Mouse (Mus musculus): ENCODE data around the gene Fads3. TPM values are rescaled to one million over a fixed set of nuclear protein-coding genes. Genes with fewer than 3 reads are reported as not detected.

Fads3 gene
- total RNA-seq, 1 experiment from 2014 or later = not detected

DNA sequence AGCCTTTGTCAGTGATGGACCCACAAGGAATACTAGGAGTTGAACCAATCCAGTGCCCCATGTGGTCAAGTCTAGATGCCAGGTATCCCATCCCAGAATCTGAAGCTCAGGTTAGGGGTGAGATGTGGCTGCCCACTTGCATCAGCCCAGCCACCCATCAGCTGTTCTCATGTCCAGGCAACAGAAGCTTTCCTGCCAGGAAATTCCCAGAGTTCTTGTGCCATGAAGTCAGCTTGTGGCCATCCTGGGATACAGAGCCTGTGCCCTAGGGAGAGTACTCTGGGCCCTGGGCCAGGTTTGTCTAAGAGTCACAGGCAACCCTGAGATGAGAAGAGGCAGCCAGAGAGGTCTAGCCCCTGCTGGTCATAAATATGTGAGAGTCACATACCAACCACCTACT is 2.3 kb downstream of the Fads3 start:
- ATAC-seq (ENCODE audit: extremely low read depth, insufficient number of reproducible peaks, low FRiP score, poor library complexity, severe bottlenecking) = no peak

DNA sequence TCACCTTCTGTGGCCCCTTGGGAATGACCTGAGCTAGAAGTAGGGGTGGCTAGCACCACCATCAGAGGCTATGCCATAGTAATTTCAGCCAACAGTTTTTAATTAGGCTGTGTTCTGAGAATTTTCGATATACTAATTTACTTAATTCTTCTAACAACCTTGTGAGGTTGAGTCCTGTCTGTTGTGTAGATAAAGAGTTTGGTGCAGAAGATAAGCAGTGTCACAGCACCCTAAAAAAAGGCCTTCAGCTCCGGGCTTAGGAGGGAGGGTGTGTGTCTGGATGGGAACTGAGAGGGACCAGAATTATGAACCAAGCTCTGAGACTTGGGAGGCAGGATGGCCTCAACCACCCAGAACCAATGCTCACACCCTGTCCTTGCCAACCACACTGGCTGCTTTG is 4.3 kb downstream of the Fads3 start:
- ATAC-seq (ENCODE audit: extremely low read depth, insufficient number of reproducible peaks, low FRiP score, poor library complexity, severe bottlenecking) = no peak

DNA sequence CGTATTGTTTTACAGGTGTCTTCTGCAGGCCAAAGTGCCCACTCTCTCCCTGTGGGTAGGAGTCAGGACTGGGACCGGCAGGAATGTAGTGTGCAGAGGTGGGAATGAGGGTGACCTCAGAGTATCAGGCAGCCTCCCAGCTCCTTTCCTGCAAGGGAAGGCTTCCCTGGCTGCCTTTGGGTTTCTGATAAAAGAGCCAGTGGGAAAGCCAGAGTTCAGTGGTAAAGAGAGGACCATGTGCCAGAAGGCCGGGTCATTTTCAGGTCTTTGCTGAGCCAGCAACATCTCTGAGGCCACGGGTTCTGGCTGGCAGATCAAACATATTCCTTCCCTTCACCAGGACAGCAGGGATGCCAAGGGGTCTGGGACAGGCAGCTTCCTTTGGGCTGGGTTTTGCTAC is 5.0 kb downstream of the Fads3 start:
- ATAC-seq (ENCODE audit: extremely low read depth, insufficient number of reproducible peaks, low FRiP score, poor library complexity, severe bottlenecking) = no peak

DNA sequence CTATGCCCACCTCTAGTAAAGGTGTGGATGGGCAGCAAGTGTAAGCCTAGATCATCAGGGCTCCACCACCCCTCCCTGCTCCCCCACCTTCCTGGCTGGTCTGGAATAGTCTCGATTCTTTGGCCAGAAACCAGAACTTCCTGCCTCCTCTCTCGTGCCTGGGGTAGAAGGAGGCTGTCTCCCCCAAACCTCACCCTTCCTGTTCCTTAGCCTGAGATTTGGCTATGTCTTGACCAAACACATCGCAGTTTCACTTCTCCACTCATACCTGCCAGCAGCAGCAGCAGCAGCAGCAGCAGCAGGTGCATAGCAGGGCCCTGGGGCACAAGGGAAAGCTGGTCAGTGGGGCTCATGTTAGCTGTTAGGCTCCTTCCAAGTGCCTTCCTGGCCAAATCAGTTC is 5.6 kb downstream of the Fads3 start:
- peak; percentile 75 for ATAC-seq (ENCODE audit: extremely low read depth, insufficient number of reproducible peaks, low FRiP score, poor library complexity, severe bottlenecking)

DNA sequence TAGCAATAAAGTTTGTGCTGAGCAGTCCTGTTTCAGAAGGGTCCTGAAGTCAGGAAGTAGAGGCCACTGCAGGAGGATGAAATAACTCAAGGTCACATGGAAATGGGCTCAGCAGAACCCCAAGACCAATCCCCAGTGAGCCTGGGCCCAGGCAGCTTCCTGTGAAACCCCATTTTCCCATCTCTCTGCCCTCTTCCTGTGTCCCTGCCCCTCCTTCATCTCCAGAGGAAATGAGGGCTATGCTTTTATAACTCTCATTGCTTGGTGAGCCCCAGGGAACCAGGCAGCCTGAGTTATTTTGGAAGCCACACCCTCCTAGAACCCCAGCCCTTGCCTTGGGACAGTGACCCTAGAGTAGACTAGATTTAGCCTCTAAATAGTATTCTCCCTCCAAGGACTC is 8.2 kb downstream of the Fads3 start:
- ATAC-seq (ENCODE audit: extremely low read depth, insufficient number of reproducible peaks, low FRiP score, poor library complexity, severe bottlenecking) = no peak

DNA sequence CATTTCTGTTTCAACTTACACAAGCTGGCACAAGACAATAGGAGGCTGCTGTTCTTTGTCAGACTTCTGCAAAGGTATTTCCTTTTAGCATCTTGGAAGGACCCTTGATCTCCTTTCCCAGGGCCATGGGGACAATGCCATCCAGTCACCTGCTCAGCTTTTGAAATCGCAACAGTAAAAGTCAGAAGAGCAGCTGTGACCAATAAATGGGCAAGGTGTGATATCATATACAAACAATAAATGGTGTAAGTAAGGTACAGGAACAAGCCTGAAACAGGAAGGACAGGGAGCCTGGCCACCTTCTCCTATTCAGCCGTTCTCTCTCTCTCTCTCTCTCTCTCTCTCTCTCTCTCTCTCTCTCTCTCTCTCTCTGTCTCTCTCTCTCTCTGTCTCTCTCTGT is 9.1 kb downstream of the Fads3 start:
- no peak for ATAC-seq (ENCODE audit: extremely low read depth, insufficient number of reproducible peaks, low FRiP score, poor library complexity, severe bottlenecking)

DNA sequence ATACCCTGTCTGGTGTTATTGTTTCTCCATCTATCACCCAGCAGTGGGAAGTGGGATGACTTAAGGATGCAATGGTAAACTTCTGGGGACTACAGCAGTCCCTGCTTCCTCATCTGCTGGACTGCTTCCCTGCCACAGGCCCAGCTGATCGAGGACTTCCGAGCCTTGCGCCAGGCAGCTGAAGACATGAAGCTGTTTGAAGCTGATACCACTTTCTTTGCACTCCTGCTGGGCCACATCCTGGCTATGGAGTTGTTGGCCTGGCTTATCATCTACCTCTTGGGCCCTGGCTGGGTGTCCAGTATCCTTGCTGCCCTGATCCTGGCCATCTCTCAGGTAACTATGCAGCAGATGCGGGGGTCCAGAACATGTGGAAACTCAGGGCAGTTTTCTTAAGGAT is 11.3 kb downstream of the Fads3 start:
- ATAC-seq (ENCODE audit: extremely low read depth, insufficient number of reproducible peaks, low FRiP score, poor library complexity, severe bottlenecking) = no peak

DNA sequence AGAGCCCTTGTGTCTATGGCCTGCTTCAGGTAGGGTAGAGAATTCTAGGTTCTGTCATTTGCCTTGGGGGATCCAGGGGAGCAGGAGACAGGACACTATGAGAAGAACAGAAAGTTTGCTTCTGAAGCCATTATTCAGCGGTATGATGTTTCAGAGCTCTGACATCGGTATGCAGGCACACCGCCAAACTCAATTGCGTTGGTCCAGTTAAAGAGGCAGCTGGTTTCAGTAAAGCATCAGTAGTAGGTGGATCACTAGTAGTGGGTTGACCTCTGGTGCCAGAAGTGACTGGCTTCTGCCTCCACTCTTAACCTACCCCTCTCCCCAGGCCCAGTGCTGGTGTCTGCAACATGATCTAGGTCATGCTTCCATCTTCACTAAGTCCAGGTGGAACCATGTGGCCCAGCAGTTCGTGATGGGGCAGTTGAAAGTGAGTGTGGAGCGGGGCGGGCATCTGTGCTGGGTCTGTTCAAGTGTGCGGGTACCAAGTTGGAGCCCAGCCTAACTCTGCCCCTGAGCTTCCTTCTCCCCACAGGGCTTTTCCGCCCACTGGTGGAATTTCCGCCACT is 12.4 kb downstream of the Fads3 start:
- ATAC-seq (ENCODE audit: extremely low read depth, insufficient number of reproducible peaks, low FRiP score, poor library complexity, severe bottlenecking) = no peak

DNA sequence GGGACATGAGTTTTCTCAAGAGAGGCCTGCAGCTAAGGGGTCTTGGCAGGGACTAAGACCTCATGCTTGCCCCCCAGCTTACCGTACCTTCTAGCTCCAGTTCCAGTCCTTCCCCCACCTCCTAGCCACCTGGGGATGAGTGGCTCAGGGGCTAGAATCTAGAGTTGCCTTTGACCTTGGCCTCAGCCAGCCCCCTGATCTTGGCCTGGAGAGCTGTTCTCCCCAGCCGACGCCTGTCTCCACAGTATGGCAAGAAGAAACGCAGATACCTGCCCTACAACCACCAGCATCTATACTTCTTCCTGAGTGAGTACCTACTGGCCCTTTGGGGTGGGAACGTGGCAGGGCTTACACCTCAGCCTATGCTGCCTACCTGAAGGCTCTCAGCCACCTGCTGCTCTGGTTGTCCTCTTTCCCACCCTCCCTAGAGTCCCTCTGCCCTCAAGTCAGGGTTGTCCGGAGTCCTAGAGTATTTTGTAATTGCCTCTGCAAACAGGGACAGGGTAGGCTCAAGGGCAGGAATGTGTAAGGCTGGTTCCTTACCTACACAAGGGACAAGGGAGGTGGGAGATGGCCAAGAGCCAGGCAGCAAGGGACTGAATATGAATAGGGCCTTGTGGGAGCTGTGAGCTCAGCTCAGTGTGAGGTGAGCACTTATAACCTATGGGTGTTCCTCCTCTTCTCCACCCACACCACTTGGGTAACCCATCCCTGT is 13.1 kb downstream of the Fads3 start:
- no peak for ATAC-seq (ENCODE audit: extremely low read depth, insufficient number of reproducible peaks, low FRiP score, poor library complexity, severe bottlenecking)

DNA sequence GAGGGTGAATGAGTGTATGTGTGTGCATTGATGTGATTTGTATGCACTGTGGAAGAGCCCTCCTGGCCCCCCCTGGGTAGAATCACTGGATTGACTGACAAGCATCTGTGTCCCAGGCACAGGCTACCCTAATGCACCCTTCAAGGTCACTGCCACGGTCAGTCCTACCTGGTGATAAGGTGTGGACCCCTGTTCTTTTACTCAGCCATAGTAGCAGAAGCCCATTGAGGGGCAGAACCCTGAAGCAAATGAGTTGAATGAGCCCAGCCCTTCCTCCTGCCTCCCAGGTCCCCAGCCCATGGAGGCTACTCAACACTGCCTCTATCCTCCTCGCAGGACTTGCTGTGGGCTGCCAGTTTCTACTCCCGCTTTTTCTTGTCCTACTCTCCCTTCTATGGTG is 13.9 kb downstream of the Fads3 start:
- no peak for ATAC-seq (ENCODE audit: extremely low read depth, insufficient number of reproducible peaks, low FRiP score, poor library complexity, severe bottlenecking)

DNA sequence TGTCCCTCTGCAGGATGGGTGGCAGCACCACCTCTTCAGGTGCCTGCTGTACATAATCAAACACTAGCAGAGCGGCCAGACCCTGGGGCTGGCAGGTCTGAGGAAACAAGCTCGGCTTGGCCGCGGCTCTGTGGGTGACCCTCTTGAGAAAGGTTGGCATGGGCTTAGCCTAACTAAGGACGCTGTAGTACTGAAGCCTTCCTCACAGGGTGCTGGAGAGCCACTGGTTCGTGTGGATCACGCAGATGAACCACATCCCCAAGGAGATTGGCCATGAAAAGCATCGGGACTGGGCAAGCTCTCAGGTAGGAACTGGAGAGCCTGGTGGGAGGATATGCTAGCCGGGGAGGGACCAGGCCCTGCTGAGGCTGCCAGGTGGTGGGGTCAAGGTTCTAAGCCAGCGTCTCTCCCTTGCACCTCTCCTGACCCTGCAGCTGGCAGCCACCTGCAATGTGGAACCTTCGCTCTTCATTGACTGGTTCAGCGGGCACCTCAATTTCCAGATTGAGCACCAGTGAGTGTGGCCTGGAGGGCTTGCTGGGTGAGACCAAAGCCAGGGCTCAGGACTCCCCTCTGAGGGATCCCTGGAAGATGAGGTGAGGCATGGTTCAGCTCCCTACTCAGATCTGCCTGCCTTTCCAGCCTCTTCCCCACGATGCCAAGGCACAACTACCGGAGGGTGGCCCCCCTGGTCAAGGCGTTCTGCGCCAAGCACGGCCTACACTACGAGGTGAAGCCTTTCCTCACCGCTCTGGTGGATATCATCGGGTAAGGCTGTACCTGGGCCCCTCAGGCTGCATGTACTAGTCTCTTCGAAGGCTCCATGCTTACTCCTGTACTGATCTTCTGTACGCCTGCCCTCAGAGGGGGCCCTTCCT is 14.7 kb downstream of the Fads3 start:
- ATAC-seq (ENCODE audit: extremely low read depth, insufficient number of reproducible peaks, low FRiP score, poor library complexity, severe bottlenecking) = no peak

DNA sequence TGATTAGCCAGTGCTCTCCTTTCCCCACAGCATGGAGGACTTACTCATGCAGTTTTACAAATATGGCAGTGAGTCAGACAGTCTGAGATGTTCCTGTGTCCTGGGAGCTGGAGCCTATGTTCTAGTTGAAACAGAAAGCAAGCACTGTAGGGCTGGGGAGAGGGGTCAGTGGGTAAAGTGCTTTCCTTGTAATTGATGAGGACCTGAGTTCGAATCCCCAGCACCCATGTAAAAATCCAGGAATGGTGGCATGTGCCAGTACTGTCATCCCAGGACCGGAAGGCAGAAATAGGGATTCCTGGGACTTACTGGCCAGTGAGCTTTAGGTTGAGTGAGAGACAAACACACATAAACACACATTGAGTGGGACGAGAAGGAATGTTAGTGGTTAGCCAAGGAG is 15.3 kb downstream of the Fads3 start:
- no peak for ATAC-seq (ENCODE audit: extremely low read depth, insufficient number of reproducible peaks, low FRiP score, poor library complexity, severe bottlenecking)

DNA sequence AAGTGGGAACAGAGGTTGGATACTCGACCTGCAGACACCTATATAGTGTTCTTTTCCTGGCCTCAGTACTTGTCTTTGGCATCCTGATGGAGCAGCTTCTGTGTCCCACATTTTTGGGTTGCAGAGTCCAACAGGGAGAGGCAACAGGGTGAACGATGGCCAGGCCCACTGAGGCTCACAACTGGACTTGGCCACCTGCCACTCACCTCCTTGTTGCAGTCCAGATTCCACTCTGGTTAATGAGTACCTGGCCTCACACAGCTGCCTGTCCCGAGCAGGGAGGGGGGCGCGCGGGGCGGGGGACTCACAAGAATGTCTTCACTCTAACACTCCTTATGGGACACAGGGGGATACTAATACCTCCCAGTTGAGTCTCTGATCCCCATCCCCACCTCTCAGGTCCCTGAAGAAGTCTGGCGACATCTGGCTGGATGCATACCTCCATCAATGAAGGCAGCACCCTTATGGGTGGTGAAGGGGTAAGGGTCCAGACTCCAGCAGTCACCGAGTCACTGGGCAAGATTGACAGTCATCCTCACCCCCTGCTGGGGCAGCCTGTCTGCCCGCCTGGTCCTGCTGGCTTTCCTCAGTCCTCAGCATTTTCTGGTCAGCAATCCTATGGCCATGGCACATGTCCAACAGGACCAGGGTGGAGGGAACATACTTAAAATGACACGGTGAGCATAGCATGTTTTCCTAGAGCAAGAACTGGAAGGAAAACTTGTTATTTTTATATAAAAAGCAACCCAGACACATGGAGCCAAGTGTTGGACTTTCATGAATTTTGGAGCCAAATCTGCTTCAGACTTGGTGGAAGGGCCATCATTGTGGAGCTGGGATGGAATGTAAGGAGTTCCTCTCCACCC is 16.4 kb downstream of the Fads3 start:
- no peak for ATAC-seq (ENCODE audit: extremely low read depth, insufficient number of reproducible peaks, low FRiP score, poor library complexity, severe bottlenecking)

DNA sequence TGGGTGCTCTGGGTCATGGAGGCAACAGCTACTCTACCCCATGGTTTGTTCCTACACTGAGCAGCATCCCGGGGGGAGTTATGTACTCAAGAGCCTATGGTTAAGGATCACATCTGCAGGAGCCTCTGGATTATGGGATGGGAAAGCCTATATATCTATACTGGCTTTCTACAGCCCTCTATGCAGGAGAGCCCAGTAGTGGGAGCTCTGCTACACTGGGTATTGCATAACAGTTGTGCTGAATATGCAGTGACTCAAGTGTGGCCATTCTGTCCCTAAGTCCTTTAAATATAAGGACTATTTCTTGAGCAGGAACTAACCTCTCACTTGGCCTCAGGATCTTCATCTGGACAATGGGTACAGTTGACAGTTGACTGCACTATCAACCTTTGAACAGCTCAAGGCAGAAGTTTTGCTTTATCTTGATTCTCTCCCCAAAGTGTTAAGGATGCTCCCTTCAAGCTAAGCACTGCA is 17.0 kb downstream of the Fads3 start:
- ATAC-seq (ENCODE audit: extremely low read depth, insufficient number of reproducible peaks, low FRiP score, poor library complexity, severe bottlenecking) = no peak

DNA sequence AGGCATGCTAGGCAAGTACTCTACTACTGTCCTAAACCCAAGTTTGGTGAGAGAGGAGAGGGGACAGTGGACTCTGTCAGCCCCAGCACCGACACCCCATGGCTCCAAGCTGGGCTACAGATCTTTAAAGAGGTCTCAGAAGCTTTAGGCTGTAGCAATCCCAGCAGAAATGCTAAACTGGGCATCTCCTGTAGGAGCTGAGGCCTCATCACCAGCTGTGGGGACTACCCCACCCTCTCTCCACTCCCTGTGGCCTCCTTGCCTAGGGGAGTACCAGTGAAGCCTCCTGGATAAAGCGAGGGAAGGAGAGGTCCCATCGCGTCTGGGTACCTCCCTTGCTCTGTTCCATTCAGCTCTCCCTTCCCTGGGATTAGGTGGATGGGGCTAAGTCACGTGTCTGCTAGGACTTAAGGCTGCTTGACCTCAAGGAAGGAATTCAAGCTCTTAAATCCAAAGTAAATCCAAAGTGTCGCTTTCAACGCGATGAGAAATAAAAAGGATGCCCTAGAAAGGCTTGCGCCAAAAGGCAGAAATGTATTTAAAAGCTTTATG is 17.6 kb downstream of the Fads3 start:
- ATAC-seq (ENCODE audit: extremely low read depth, insufficient number of reproducible peaks, low FRiP score, poor library complexity, severe bottlenecking) = no peak

DNA sequence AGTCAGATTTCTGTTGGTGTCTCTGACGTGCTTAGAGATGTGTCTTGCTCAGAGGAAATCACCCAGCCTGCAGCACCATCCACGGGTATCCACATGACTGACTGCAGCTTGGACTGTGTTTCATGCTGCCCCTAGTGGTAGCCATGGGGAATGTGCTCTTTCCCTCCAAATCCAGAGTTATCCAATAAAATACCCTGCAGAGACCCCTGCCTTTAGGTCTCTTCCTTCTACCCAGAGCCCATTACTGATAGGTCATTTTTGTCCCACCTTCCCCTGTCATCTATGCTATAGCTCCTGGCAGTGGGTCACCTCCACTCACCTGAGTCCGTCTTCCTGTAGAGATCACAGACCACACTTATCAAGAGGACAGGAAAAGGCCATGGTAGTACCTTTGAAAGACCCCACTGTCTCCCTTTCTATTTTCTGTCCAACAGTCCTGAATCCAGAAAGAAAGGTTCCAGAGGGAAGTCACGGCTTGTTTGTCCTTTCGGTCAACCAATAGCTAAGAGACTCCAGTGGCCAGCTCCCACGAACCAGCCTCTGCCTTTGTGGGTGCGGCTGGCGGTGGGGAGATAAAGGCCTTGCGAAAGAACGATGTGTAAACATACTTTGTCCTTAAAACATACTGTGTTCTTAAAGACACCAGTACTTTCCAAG is 18.7 kb downstream of the Fads3 start:
- no peak for ATAC-seq (ENCODE audit: extremely low read depth, insufficient number of reproducible peaks, low FRiP score, poor library complexity, severe bottlenecking)

DNA sequence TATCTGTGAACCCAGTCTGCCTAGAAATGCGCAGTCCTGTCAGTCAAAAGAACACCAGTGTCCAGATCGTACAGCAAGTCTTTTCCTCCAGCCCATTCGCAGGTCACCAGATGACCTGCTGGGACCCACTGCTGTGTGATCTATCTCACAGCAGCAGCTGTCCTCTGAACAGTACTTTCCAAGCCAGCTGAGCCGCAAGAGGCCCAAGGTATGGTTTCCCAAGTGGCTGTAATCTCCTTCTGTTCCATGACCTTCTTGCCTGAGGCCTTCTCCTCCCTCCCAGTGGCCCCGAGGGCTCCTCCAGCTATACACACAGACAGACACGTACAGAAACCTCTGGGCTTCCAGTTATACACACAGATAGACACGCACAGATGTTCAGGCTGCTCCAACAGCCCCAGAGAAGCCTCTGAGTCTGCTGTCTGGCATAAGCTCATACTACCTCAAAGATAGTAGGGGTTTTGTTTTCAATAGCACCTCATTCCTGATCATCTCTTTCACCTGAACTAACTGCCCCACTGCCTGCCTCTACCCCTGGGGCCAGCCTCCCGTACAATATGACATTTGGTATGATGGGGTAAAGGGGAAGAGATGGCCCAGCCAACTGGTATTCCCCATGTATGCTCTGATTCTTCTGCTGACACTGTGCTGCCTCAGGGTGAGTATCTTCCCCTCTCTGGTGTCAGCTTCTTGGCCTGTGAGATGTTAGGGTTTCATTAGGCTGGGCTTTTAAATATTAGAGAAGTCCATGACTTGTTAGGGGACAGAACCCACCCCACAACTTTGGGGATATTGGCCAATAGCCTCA is 19.6 kb downstream of the Fads3 start:
- ATAC-seq (ENCODE audit: extremely low read depth, insufficient number of reproducible peaks, low FRiP score, poor library complexity, severe bottlenecking) = no peak

DNA sequence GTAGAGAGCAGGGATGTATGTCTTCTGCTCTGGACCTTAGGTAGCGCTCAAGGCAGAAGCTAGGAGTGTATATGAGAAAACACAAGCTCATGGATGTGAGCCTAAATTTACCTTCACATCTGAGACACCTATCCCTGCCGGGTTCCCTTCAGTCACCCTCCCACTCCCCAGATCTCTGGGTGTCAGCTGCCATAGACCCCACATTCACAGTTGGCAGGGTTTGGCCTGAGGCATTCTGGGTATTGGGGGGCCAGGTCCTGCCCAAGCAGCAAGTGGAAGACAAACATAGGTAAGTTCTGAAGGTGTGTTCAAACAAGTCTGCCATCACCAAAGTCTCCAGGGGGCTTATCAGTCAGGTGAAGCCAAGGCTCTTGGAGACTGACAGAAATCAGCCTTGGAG is 20.3 kb downstream of the Fads3 start:
- no peak for ATAC-seq (ENCODE audit: extremely low read depth, insufficient number of reproducible peaks, low FRiP score, poor library complexity, severe bottlenecking)

Data from neutrophil, adult 5-6 weeks (primary cell).